ENCODE assay signal across 8 mouse cellular contexts in genomic region chr1:91413536-91413897, GRCm38 (mm10). TPM values are rescaled to one million over a fixed set of nuclear protein-coding genes. Genes with fewer than 3 reads are reported as not detected.
DNase-seq lines count a peak whose midpoint lies in the region; ATAC-seq and TF ChIP-seq lines count a peak whose summit lies in the region.

No protein-coding gene starts in this region.

- WGBS in heart, embryonic 14.5 days = under 1% methylated on average over 14 of the region's 14 CpGs
- under 1% methylated on average over 14 of the region's 14 CpGs for WGBS in hindbrain, postnatal 0 days
- under 1% methylated on average over 14 of the region's 14 CpGs for WGBS in liver, embryonic 16.5 days (ENCODE audit: insufficient replicate concordance)

- H3K27ac ChIP-seq in heart, embryonic 14.5 days (replicated peaks in 1 of 2; ENCODE audit: control insufficient read depth in 1 of 2, insufficient read depth in 1 of 2, low read depth in 2 of 2, low read length in 2 of 2) = peak overlapping the region; percentile 100
- peak overlapping the region; percentile 34 for H3K27ac ChIP-seq in bone marrow macrophage, adult 2 months (ENCODE audit: insufficient read depth, low read depth, low read length)
- peak overlapping the region; percentile 91 for H3K27ac ChIP-seq in hindbrain, postnatal 0 days
- peak overlapping the region; percentile 58 for H3K27ac ChIP-seq in liver, embryonic 16.5 days (ENCODE audit: low read length)

- H3K9me3 ChIP-seq in heart, embryonic 14.5 days (ENCODE audit: control insufficient read depth, low read length) = no peaks in the 10 kb centered on the region
- no peaks in the 10 kb centered on the region for H3K9me3 ChIP-seq in hindbrain, postnatal 0 days (ENCODE audit: low read length)
- H3K9me3 ChIP-seq in liver, embryonic 16.5 days (replicated peaks; ENCODE audit: control insufficient read depth, low read length) = no peaks in the 10 kb centered on the region

- no peak for TF ChIP-seq CTCF in bone marrow macrophage, adult 2 months (IDR thresholded peaks at IDR 0.05; ENCODE audit: low read depth, low read length)
- no peak for TF ChIP-seq CTCF in hindbrain, postnatal 0 days (IDR thresholded peaks at IDR 0.05; ENCODE audit: low read depth)

- no peak for ATAC-seq in heart, embryonic 14.5 days (ENCODE audit: insufficient number of reproducible peaks, insufficient read depth, low FRiP score, low read depth)
- ATAC-seq in hindbrain, postnatal 0 days = no peak
- no peak; the same call in 1 of the 2 replicates for ATAC-seq in liver, embryonic 16.5 days (ENCODE audit: low read depth)

- H3K9ac ChIP-seq in heart, embryonic 14.5 days (ENCODE audit: low read length) = peak overlapping the region; percentile 94
- H3K9ac ChIP-seq in hindbrain, postnatal 0 days (replicated peaks; ENCODE audit: low read length) = peak overlapping the region; percentile 83
- peak overlapping the region; percentile 50 for H3K9ac ChIP-seq in liver, embryonic 16.5 days (ENCODE audit: low read depth, low read length)

- H3K4me1 ChIP-seq in heart, embryonic 14.5 days (ENCODE audit: control insufficient read depth in 2 of 2, insufficient read depth in 2 of 2, low read length in 2 of 2) = peaks cover 23 to 27% of the 10 kb centered on the region in 2 experiments
- H3K4me1 ChIP-seq in bone marrow macrophage, adult 2 months (ENCODE audit: control insufficient read depth, insufficient read depth, low read length) = peaks cover 6% of the 10 kb centered on the region; the same call in 1 of the 2 replicates
- H3K4me1 ChIP-seq in hindbrain, postnatal 0 days (ENCODE audit: insufficient read depth, low read length) = peaks cover 9% of the 10 kb centered on the region; the same call in 1 of the 2 replicates
- H3K4me1 ChIP-seq in liver, embryonic 16.5 days (ENCODE audit: control insufficient read depth, low read depth, low read length) = peaks cover 13% of the 10 kb centered on the region

- H3K4me2 ChIP-seq in heart, embryonic 14.5 days (ENCODE audit: low read length) = peak overlapping the region; percentile 95
- peak overlapping the region; percentile 96 for H3K4me2 ChIP-seq in hindbrain, postnatal 0 days (ENCODE audit: low read depth, low read length)
- peak overlapping the region; percentile 94 for H3K4me2 ChIP-seq in liver, embryonic 16.5 days (ENCODE audit: low read depth, low read length)

- TF ChIP-seq POLR2A in bone marrow macrophage, adult 2 months (IDR thresholded peaks at IDR 0.05; ENCODE audit: borderline replicate concordance, low read depth, low read length) = no peak

- peak overlapping the region; percentile 54 to 83 for H3K4me3 ChIP-seq in heart, embryonic 14.5 days (ENCODE audit: control insufficient read depth in 1 of 2, insufficient read depth in 1 of 2, low read depth in 1 of 2, low read length in 2 of 2)
- peak overlapping the region; percentile 59 for H3K4me3 ChIP-seq in bone marrow macrophage, adult 2 months (ENCODE audit: insufficient read depth, low read length)
- H3K4me3 ChIP-seq in hindbrain, postnatal 0 days (ENCODE audit: low read length) = peak overlapping the region; percentile 65
- peak overlapping the region; percentile 78 for H3K4me3 ChIP-seq in liver, embryonic 16.5 days (ENCODE audit: low read depth, low read length)

- no peak for DNase-seq in heart, postnatal 10 days
- DNase-seq in hindbrain, postnatal 0 days (ENCODE audit: low spot score) = no peak
- DNase-seq in adrenal gland, postnatal 10 days = no peak
- DNase-seq in left cerebral cortex, adult 9 months (ENCODE audit: low spot score in 2 of 2) = no peak
- no peak for DNase-seq in yolk sac, embryonic 10.5 days (ENCODE audit: low spot score)

- no peaks in the 10 kb centered on the region for H3K27me3 ChIP-seq in heart, embryonic 14.5 days (ENCODE audit: control insufficient read depth, insufficient read depth, low read length)
- H3K27me3 ChIP-seq in hindbrain, postnatal 0 days (ENCODE audit: insufficient read depth, low read length) = no peaks in the 10 kb centered on the region
- H3K27me3 ChIP-seq in liver, embryonic 16.5 days (ENCODE audit: control insufficient read depth, insufficient read depth, low read depth, low read length) = peaks cover 4% of the 10 kb centered on the region; the same call in 1 of the 2 replicates

- peaks cover 20% of the 10 kb centered on the region for H3K36me3 ChIP-seq in heart, embryonic 14.5 days (ENCODE audit: control insufficient read depth, insufficient read depth, low read length)
- peaks cover 20% of the 10 kb centered on the region; the same call in 1 of the 2 replicates for H3K36me3 ChIP-seq in hindbrain, postnatal 0 days (ENCODE audit: insufficient read depth, low read length)
- no peaks in the 10 kb centered on the region for H3K36me3 ChIP-seq in liver, embryonic 16.5 days (ENCODE audit: control insufficient read depth, insufficient read depth)

- intact Hi-C loops in heart, postnatal 10 days (cut with DNase I) = no loop called here

RNA-seq across cellular contexts. Expression of gene Hes6, which starts 0.3 kb away (rescaled TPM):
- 67.3 and 71.4 TPM in 2 replicates for polyA plus RNA-seq in heart, embryonic 14.5 days (2014; fragmentation: Nextera tagmentation; extraction: Ambion mirVana)
- total RNA-seq in heart, postnatal 10 days (2021) = 10 to 100 TPM; 22.2 to 25.0 TPM
- polyA plus RNA-seq in bone marrow macrophage, adult 2 months (2012; ENCODE audit: insufficient read depth, insufficient read length, missing spikeins) = 25.3 and 28.7 TPM in 2 replicates
- 154 and 160 TPM in 2 replicates for total RNA-seq in hindbrain, postnatal 0 days (2014; rRNA removed)
- 129 and 131 TPM in 2 replicates for polyA plus RNA-seq in hindbrain, postnatal 0 days (2015; fragmentation: Nextera tagmentation; extraction: Ambion mirVana)
- 18.6 and 19.7 TPM in 2 replicates for polyA plus RNA-seq in liver, embryonic 16.5 days (2015; fragmentation: Nextera tagmentation; extraction: Ambion mirVana)
- total RNA-seq in adrenal gland, postnatal 10 days (2021) = 100 to 1,000 TPM in 1 of 2 experiments, 10 to 100 TPM in 1; 49.5 to 137 TPM

RNA-seq across cellular contexts. Expression of gene Ilkap, which starts 14.9 kb away (rescaled TPM):
- 98.5 and 108 TPM in 2 replicates for polyA plus RNA-seq in heart, embryonic 14.5 days (2014; fragmentation: Nextera tagmentation; extraction: Ambion mirVana)
- total RNA-seq in heart, postnatal 10 days (2021) = 10 to 100 TPM; 48.5 to 54.9 TPM
- 50.3 and 61.1 TPM in 2 replicates for polyA plus RNA-seq in bone marrow macrophage, adult 2 months (2012; ENCODE audit: insufficient read depth, insufficient read length, missing spikeins)
- total RNA-seq in hindbrain, postnatal 0 days (2014; rRNA removed) = 66.7 and 66.9 TPM in 2 replicates
- polyA plus RNA-seq in hindbrain, postnatal 0 days (2015; fragmentation: Nextera tagmentation; extraction: Ambion mirVana) = 119 and 120 TPM in 2 replicates
- 57.6 and 63.2 TPM in 2 replicates for polyA plus RNA-seq in liver, embryonic 16.5 days (2015; fragmentation: Nextera tagmentation; extraction: Ambion mirVana)
- 10 to 100 TPM; 82.9 to 83.7 TPM for total RNA-seq in adrenal gland, postnatal 10 days (2021)

RNA-seq across cellular contexts. Expression of gene Per2, which starts 45.6 kb away (rescaled TPM):
- 3.4 and 5.6 TPM in 2 replicates for polyA plus RNA-seq in heart, embryonic 14.5 days (2014; fragmentation: Nextera tagmentation; extraction: Ambion mirVana)
- total RNA-seq in heart, postnatal 10 days (2021) = 10 to 100 TPM in 1 of 2 experiments, 1 to 10 TPM in 1; 7.5 to 21.1 TPM
- 2.3 and 4.9 TPM in 2 replicates for polyA plus RNA-seq in bone marrow macrophage, adult 2 months (2012; ENCODE audit: insufficient read depth, insufficient read length, missing spikeins)
- total RNA-seq in hindbrain, postnatal 0 days (2014; rRNA removed) = 10.0 and 12.0 TPM in 2 replicates
- 4.2 and 5.1 TPM in 2 replicates for polyA plus RNA-seq in hindbrain, postnatal 0 days (2015; fragmentation: Nextera tagmentation; extraction: Ambion mirVana)
- polyA plus RNA-seq in liver, embryonic 16.5 days (2015; fragmentation: Nextera tagmentation; extraction: Ambion mirVana) = 3.6 and 4.1 TPM in 2 replicates
- 10 to 100 TPM; 15.6 to 37.9 TPM for total RNA-seq in adrenal gland, postnatal 10 days (2021)

RNA-seq across cellular contexts. Expression of gene Erfe, which starts 47.3 kb away (rescaled TPM):
- polyA plus RNA-seq in heart, embryonic 14.5 days (2014; fragmentation: Nextera tagmentation; extraction: Ambion mirVana) = 0.63 and 2.5 TPM in 2 replicates
- total RNA-seq in heart, postnatal 10 days (2021) = under 1 TPM; 0.32 to 0.45 TPM
- polyA plus RNA-seq in bone marrow macrophage, adult 2 months (2012; ENCODE audit: insufficient read depth, insufficient read length, missing spikeins) = not detected in 2 replicates
- 0.25 and 0.42 TPM in 2 replicates for total RNA-seq in hindbrain, postnatal 0 days (2014; rRNA removed)
- polyA plus RNA-seq in hindbrain, postnatal 0 days (2015; fragmentation: Nextera tagmentation; extraction: Ambion mirVana) = 0.15 and 0.19 TPM in 2 replicates
- polyA plus RNA-seq in liver, embryonic 16.5 days (2015; fragmentation: Nextera tagmentation; extraction: Ambion mirVana) = 2.5 and 3.9 TPM in 2 replicates
- total RNA-seq in adrenal gland, postnatal 10 days (2021) = 1 to 10 TPM; 1.0 to 2.2 TPM

Comparison
In these comparisons a context has a peak if more than half of its experiments do, and no peak if none do; other contexts are left out.
1. H3K27ac ChIP-seq: peak in every context shown above with its lines; median percentile 100 in heart, embryonic 14.5 days; 91 in hindbrain, postnatal 0 days; 58 in liver, embryonic 16.5 days; 34 in bone marrow macrophage, adult 2 months.